8 mouse cellular contexts compared by ENCODE assay signal in genomic region chr7:79309247-79310190, GRCm38 (mm10). TPM values are rescaled to one million over a fixed set of nuclear protein-coding genes. Genes with fewer than 3 reads are reported as not detected.
A peak's percentile ranks its signal among the peaks of the same experiment; 100 is the strongest.
DNase-seq lines count a peak whose midpoint lies in the region; ATAC-seq and TF ChIP-seq lines count a peak whose summit lies in the region.

No protein-coding gene starts in this region.

- 19% methylated on average over 19 of the region's 19 CpGs for WGBS in liver, adult 2 months
- WGBS in kidney, postnatal 0 days = 32% methylated on average over 19 of the region's 19 CpGs
- WGBS in midbrain, embryonic 14.5 days = 43% methylated on average over 19 of the region's 19 CpGs

- H3K27me3 ChIP-seq in liver, adult 2 months (ENCODE audit: control insufficient read depth, insufficient read depth, low read length) = no peaks in the 10 kb centered on the region
- no peaks in the 10 kb centered on the region for H3K27me3 ChIP-seq in kidney, postnatal 0 days (ENCODE audit: insufficient read depth, low read length)
- no peaks in the 10 kb centered on the region for H3K27me3 ChIP-seq in midbrain, embryonic 14.5 days (ENCODE audit: control insufficient read depth, insufficient read depth, low read length)

- peak overlapping the region; percentile 37; the same call in 1 of the 2 replicates for H3K4me2 ChIP-seq in kidney, postnatal 0 days (ENCODE audit: low read length)
- H3K4me2 ChIP-seq in midbrain, embryonic 14.5 days (ENCODE audit: low read length) = no peak overlapping the region

- no peaks in the 10 kb centered on the region for H3K36me3 ChIP-seq in liver, adult 2 months (ENCODE audit: control insufficient read depth, insufficient read depth, low read length)
- no peaks in the 10 kb centered on the region for H3K36me3 ChIP-seq in kidney, postnatal 0 days (ENCODE audit: insufficient read depth, low read length)
- H3K36me3 ChIP-seq in midbrain, embryonic 14.5 days (ENCODE audit: control insufficient read depth, insufficient read depth, low read length) = no peaks in the 10 kb centered on the region

- peak overlapping the region; percentile 50; the same call in 1 of the 2 replicates for H3K27ac ChIP-seq in liver, adult 2 months (replicated peaks; ENCODE audit: insufficient read depth, low read depth, low read length)
- H3K27ac ChIP-seq in kidney, postnatal 0 days = peak overlapping the region; percentile 72
- peak overlapping the region; percentile 62 for H3K27ac ChIP-seq in midbrain, embryonic 14.5 days (replicated peaks; ENCODE audit: low read depth, low read length)

- no peak overlapping the region for H3K4me3 ChIP-seq in liver, adult 2 months (ENCODE audit: insufficient read depth, low read depth, low read length)
- H3K4me3 ChIP-seq in kidney, postnatal 0 days (replicated peaks; ENCODE audit: low read depth, low read length) = no peak overlapping the region
- H3K4me3 ChIP-seq in midbrain, embryonic 14.5 days (replicated peaks; ENCODE audit: low read depth, low read length) = no peak overlapping the region

- H3K79me2 ChIP-seq in liver, adult 2 months (ENCODE audit: control insufficient read depth, insufficient read depth, low read length) = peaks cover 5% of the 10 kb centered on the region; the same call in 1 of the 2 replicates

- TF ChIP-seq POLR2A in liver, adult 2 months (IDR thresholded peaks at IDR 0.05; ENCODE audit: extremely low read depth, insufficient read depth, low read length) = no peak

- ATAC-seq in kidney, postnatal 0 days (replicated peaks; ENCODE audit: low FRiP score, low read depth) = peak; percentile 57
- no peak for ATAC-seq in midbrain, embryonic 14.5 days (ENCODE audit: low FRiP score, low TSS enrichment)

- DNase-seq in liver, adult 2 months (ENCODE audit: extremely low read depth, low read depth, low spot score) = peak; percentile 46
- no peak for DNase-seq in liver
- DNase-seq in heart, adult 9 months (ENCODE audit: low spot score in 2 of 2) = peak; percentile 34 to 41
- peak; percentile 57 for DNase-seq in kidney, postnatal 0 days (ENCODE audit: low spot score)
- DNase-seq in midbrain, embryonic 14.5 days = no peak
- DNase-seq in urinary bladder, postnatal 25 days (ENCODE audit: low spot score) = no peak
- DNase-seq in right cerebral cortex, postnatal 4 days = no peak
- DNase-seq in right cerebral cortex, postnatal 14 days = no peak

- H3K4me1 ChIP-seq in liver, adult 2 months (ENCODE audit: control insufficient read depth, insufficient read depth, low read length) = peaks cover 41% of the 10 kb centered on the region
- H3K4me1 ChIP-seq in kidney, postnatal 0 days (replicated peaks; ENCODE audit: insufficient read depth, low read length) = peaks cover 46% of the 10 kb centered on the region
- peaks cover 44% of the 10 kb centered on the region for H3K4me1 ChIP-seq in midbrain, embryonic 14.5 days (ENCODE audit: control insufficient read depth, insufficient read depth, low read length)

- TF ChIP-seq CTCF in liver, adult 2 months (IDR thresholded peaks at IDR 0.05; ENCODE audit: low read depth, low read length) = peak; percentile 46
- TF ChIP-seq CTCF in kidney, postnatal 0 days (IDR thresholded peaks at IDR 0.05; ENCODE audit: low read depth) = peak; percentile 57

- 0 out of 2 replicates have a peak overlapping the region, but pooled peaks have one; percentile 6 for H3K9ac ChIP-seq in liver, adult 2 months (ENCODE audit: low read depth, low read length)
- H3K9ac ChIP-seq in kidney, postnatal 0 days (ENCODE audit: low read depth, low read length) = no peak overlapping the region
- H3K9ac ChIP-seq in midbrain, embryonic 14.5 days (replicated peaks; ENCODE audit: low read length) = no peak overlapping the region

- H3K9me3 ChIP-seq in kidney, postnatal 0 days (replicated peaks; ENCODE audit: low read length) = no peaks in the 10 kb centered on the region
- H3K9me3 ChIP-seq in midbrain, embryonic 14.5 days (ENCODE audit: control insufficient read depth, low read length) = no peaks in the 10 kb centered on the region

RNA-seq across cellular contexts. Expression of gene Abhd2, which starts 36.5 kb away (rescaled TPM):
- total RNA-seq in liver, adult 2 months (2014; rRNA removed) = 51.2 and 95.1 TPM in 2 replicates
- polyA plus RNA-seq in liver, adult 2 months (2012; rRNA removed) = 46.4 and 99.1 TPM in 2 replicates
- 17.4 and 17.6 TPM in 2 replicates for polyA plus RNA-seq in kidney, postnatal 0 days (2015; fragmentation: Nextera tagmentation; extraction: Ambion mirVana)
- 17.8 and 21.5 TPM in 2 replicates for polyA plus RNA-seq in midbrain, embryonic 14.5 days (2014; fragmentation: Nextera tagmentation; extraction: Ambion mirVana)

Comparison
In these comparisons a context has a peak if more than half of its experiments do, and no peak if none do; other contexts are left out.
1. DNase-seq: peak in liver, adult 2 months (single experiment), heart, adult 9 months (2 of 2) and kidney, postnatal 0 days (single experiment); none in liver (single experiment), midbrain, embryonic 14.5 days (single experiment), urinary bladder, postnatal 25 days (single experiment), right cerebral cortex, postnatal 4 days (single experiment) and right cerebral cortex, postnatal 14 days (single experiment).
2. Peak in every context shown above with its lines, with median percentiles within 50 percentile points of each other: H3K27ac ChIP-seq.